Mouse (Mus musculus) left cerebral cortex, adult 18-20 months (tissue): ENCODE measurements around the gene Wasf3. TPM values are rescaled to one million over a fixed set of nuclear protein-coding genes. Genes with fewer than 3 reads are reported as not detected.
"Not testable (repeated sequence)": the region's sequence is repeated elsewhere in the genome, so short reads cannot be mapped to it uniquely, and the experiment has no call there.

Experiments
- DNase-seq, 2 experiments: peaks; one replicate each; pipeline ENCODE4 v3.0.0; 2021 to 2022; ENCODE audit warnings: low spot score in 2 of 2, mixed read lengths in 1 of 2
- total RNA-seq, 2 experiments: library from RNA; stranded (reverse); gene quantifications; 2 replicates each; pipeline ENCODE4 v1.2.3; 2021

Wasf3 gene
- total RNA-seq, 2 experiments from 2014 or later = 87.4 to 91.9 TPM

DNA sequence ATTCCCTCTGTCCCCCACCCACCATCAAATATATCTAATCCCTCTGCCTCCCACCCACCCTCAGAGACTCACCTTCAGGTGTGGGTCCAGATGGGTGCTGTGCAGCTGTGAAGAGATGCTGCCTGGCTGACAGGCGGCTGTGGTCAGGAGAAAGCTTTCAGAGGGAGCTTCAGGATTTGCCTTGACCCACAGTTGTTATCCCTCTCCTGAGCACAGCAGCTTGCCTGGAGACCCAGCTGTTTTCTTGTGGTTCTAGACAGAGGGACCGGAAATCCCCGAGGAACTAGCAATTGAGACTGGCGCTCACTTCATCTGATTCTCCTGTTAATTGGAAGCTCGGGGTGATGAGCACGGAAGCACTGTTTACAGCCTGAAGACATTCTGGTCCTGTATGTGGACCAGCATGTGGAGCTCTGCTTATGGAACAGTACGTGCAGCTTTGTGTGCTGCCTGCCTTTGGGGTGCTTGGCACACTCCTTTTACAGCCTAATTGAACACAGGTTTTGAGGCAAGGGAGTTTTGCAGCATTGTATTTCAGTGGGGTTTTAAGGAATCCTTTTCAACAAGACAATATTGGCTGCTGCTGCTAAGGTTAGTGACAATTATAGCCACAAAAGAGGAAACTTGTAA, 54.5 kb downstream of the Wasf3 start:
- no peak for DNase-seq

DNA sequence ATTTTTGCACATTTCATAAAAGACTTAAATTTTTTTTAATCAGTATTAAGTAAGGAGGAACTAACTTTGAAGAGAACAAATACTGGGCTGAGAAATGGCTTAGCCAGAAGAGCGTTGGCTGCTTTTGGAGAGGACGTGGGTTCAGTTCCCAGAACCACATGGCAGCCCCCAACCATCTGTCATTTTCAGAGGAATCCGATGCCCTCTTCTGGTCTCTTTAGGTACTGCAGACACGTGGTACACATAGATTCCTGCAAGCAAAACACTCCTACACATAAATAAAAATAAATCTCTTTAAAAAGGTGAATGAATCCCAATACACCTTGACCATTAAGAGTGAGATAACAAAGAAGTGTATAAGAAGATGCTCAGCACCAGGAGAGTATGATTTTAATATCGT, 55.5 kb downstream of the Wasf3 start:
- DNase-seq = no peak

DNA sequence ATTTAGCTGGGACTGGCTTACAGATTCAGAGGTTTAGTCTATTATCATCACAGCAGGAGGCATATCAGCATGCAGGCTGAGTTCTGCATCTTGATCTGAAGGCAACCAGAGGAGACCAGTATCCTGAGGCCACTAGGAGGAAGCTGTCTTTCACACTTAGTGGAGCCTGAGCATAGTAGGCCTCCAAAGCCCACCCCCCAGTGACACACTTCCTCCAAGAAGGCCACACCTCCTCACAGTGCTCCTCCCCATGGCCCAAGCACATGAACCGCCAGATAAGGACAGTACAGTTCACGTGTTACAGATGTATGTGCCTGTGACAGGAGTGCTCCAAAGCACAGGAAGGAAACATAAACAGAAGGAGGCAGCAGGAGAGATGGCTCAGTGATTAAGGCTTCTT, 58.0 kb downstream of the Wasf3 start:
- DNase-seq = no peak

DNA sequence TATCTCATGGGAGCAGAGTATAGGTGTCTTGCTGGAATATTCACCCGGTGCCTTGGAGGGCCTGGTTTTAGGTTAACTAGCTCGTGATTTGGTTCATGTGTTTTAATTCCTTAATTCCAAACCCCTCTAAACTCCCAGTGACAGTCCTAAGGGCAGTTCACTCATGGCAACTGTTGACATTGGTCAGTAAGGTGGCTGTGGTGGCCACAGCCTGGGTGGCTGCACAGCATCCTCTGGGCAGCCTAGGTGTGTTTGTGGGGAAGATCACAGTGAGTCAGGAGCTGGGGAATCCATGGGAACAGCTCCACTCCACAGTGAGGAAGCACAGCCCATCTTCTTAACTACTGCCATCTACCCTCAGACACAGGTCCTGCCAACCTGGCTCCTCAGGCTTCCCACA, 61.8 kb downstream of the Wasf3 start:
- no peak for DNase-seq

DNA sequence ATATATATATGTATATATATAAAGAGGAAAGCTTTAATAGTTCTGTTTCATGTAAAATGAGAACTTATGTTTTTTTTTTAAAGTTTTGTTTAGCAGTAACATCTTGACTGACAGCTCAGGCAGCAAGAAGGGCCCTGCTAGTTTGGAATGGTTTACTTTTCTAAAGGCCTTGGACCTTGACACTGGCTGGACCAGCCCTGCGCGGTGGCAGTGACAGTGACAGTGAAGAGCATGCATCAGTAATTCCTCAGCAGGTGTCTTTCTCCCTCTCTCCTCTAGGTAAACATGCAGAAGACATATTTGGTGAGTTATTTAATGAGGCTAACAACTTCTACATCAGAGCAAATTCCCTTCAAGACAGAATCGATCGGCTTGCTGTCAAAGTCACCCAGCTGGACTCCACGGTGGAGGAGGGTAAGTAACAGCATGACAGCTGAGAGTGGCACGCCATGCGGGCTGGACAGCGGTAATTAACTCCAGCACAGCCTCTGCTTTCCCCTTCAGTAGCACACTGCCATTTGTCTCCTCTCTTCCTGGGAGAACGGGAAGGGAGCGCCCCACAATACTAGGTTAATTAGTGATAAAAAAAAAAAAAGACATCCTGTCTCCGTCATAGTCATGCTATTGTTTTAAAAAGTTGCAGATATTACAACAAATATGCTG, 66.9 kb downstream of the Wasf3 start:
- no peak for DNase-seq

DNA sequence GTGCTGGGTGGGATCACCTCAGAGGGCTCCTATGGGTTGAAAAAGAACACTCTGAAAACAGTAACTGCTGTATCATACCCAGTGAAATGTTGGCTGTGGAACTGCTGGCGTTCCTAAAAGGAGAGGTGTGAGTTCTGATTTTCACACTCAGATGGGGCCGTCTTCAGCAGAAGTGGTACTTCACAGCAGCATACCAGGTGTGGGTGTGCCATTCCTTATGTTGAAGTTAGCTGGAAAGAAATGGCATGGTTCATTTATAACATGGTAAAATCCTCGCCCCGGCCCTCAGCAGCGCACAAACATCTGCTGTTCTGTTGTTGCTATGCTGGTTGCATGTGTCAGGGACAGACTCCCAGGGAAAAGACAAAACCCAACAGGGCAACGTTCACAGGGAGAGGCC, 68.8 kb downstream of the Wasf3 start:
- DNase-seq = peak; percentile 24 to 25

DNA sequence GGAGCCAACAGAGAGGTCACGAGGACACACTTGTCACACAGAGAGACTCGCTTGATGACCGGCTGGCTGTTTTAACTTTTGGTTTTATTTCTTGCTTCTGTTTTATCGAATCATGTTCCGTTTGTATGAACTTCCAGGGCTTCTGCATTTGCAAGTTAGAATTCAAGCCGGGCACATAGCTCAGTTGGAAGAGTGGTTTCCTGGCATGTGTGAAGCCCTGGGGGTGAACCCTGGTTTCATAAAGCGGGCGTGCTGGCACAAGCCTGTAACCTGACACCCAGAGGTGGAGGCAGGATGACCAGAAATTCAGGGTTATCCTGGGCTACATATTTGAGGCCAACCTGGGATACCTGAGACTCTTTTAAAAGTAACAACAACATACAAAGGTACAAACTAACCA, 76.8 kb downstream of the Wasf3 start:
- no peak for DNase-seq

DNA sequence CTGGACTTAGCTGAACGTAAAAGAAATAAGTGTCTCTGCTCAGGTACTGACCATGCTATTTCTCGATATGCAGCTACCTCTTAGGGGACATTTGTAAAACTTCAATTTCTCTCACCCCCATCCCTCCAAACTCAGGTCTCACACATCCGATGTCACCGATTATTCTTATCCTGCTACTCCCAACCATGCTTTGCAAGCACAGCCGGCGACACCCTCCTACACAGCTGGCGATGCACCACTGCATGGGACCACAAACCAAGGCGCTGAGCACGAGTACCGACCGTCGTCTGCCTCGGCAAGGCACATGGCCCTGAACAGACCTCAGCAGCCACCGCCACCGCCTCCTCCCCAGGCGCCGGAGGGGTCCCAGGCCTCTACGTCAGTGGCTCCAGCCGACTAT, 81.9 kb downstream of the Wasf3 start:
- DNase-seq = peak; percentile 27 to 30

DNA sequence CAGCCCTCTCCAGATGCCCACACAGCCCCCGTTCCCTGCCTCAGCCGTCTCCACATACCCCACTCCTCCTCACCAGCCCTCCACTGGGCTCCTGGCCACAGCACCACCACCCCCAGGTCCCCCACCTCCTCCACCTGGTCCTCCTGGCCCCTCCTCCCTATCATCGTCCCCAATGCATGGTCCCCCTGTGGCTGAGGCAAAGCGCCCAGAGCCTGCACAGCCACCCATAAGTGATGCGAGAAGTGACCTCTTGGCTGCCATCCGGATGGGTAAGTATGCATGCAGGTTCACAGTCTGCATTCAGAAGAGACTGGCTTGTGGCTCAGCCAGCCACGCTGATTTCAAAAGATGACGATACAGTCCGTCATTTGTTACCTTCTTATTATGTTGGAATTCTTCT, 83.5 kb downstream of the Wasf3 start:
- DNase-seq = no peak

DNA sequence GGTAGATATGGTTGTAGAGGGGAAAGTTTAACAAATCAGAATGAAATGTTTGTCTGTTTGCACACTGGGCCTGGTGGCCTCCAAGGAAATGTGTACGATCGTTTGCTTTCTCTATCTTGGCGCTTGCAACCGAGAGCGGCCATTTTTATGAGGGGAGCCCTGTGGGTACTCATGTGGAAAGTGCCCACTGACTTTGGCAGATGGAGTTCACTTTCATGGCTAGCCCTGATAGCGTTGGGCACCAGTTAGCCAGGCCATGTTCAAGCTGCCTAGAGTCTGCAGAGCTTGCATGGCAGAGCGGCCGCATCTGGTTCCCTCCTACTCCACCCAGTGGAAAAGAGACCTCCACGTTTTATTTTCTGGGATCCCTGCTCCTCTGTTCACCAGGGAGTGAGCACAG, 86.0 kb downstream of the Wasf3 start:
- DNase-seq = no peak

DNA sequence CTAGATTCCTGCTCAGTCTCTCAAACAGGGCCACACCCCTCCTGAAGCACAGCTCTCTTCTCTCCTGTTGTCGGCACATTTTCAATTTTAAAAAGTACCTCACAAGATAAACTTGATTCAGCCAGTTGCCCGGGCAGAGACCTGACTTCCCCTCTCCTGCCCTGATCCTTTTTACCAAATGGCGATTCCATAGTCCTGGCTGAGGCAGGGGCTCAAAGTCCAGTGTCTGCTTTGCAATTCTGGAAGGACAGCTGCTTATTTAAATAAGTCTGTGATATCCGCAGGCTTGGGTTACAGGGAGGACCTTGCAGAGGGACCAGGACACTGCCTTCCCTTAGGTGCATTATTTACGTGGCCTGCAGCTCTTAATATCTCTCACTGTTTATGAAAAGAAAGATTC, 86.5 kb downstream of the Wasf3 start:
- no peak for DNase-seq

DNA sequence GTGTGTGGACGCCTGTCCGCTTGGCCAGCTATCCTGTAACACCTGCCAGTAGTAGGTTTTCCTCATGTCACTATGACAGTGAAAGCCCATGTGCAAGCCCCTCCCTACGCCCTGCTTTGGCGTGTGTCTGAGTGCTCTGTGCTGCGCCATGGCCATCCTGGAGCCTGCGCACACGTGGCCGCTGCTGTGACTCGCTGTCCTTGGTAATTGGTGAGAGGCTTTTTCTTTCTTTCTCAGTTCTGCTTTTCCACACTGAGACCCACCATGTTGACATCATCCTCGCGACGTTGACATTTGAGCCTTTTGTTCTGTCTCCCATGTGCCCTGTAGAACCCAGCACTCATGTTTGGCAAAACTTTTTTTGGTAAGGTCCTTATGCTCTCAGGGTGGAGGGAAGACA, 87.0 kb downstream of the Wasf3 start:
- peak in 1 of 2 experiments; percentile 12 for DNase-seq

DNA sequence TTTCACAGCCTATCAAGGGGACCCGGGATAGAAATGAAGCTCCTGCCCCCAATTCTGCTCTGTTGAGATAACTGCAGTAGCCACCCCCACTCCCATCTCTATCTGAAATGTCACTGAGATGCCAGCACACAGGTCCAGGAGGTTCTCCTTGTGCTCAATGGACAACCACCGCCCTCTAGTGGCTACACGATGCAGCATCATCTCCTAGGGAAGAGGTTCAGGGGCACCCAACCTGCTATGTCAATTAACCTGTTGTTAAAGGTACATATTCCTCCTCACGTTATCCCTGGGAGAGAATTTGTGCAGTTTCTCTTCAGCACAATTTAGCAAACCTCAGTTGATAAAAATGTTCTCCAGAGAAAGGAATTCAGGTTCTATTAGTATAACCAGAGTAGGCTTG, 94.8 kb downstream of the Wasf3 start:
- peak; percentile 22 to 47 for DNase-seq

DNA sequence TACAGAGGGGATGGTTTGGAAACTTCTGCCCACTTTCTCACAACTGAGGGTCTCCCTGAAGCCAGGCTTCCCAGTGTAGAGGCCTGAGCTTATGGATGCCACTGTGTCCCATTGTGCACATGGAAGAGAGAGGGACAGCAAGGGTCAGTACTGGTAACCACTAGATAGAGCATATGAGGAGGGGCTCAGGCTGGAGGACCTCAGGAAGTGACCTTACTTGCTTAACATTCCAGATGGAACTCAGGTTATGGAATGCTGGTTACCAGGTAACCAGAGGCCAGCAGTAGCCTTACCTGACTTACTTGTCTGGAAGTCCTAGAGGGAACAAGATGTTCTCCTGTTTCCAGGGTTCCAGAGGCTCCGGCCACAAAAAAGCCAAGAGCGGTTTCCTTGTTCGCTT, 96.9 kb downstream of the Wasf3 start, which contains the start of gene Gm6408:
Gene Gm6408 (plus strand): TSS at position 301 of the 400 bp plus-strand sequence.
- not testable (repeated sequence) for DNase-seq

DNA sequence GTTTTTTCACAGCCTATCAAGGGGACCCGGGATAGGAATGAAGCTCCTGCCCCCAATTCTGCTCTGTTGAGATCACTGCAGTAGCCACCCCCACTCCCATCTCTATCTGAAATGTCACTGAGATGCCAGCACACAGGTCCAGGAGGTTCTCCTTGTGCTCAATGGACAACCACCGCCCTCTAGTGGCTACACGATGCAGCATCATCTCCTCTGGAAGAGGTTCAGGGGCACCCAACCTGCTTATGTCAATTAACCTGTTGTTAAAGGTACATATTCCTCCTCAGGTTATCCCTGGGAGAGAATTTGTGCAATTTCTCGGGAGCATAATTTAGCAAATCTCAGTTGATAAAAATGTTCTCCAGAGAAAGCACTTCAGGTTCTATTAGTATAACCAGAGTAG, 104.2 kb downstream of the Wasf3 start:
- peak; percentile 27 to 56 for DNase-seq

DNA sequence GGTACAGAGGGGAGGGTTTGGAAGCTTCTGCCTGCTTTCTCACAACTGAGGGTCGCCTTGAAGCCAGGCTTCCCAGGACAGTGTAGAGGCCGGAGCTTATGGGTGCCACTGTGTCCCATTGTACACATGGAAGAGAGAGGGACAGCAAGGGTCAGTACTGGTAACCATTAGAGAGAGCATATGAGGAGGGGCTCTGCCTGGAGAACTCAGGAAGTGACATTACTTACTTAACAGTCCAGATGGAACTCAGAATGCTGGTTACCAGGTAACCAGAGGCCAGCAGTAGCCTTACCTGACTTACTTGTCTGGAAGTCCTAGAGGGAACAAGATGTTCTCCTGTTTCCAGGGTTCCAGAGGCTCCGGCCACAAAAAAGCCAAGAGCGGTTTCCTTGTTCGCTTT, 106.3 kb downstream of the Wasf3 start, which contains the start of gene Gm6370:
Gene Gm6370 (plus strand): TSS at position 301 of the 400 bp plus-strand sequence.
- DNase-seq = not testable (repeated sequence)

DNA sequence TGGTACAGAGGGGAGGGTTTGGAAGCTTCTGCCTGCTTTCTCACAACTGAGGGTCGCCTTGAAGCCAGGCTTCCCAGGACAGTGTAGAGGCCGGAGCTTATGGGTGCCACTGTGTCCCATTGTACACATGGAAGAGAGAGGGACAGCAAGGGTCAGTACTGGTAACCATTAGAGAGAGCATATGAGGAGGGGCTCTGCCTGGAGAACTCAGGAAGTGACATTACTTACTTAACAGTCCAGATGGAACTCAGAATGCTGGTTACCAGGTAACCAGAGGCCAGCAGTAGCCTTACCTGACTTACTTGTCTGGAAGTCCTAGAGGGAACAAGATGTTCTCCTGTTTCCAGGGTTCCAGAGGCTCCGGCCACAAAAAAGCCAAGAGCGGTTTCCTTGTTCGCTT, 117.3 kb downstream of the Wasf3 start, which contains the start of gene 4930449I24Rik:
Gene 4930449I24Rik (plus strand): TSS at position 301 of the 400 bp plus-strand sequence.
- DNase-seq = not testable (repeated sequence)

DNA sequence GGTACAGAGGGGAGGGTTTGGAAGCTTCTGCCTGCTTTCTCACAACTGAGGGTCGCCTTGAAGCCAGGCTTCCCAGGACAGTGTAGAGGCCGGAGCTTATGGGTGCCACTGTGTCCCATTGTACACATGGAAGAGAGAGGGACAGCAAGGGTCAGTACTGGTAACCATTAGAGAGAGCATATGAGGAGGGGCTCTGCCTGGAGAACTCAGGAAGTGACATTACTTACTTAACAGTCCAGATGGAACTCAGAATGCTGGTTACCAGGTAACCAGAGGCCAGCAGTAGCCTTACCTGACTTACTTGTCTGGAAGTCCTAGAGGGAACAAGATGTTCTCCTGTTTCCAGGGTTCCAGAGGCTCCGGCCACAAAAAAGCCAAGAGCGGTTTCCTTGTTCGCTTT, 129.0 kb downstream of the Wasf3 start, which contains the start of gene Gm3402:
Gene Gm3402 (plus strand): TSS at position 301 of the 400 bp plus-strand sequence.
- DNase-seq = not testable (repeated sequence)
